ENCODE assay signal across 14 mouse cellular contexts in genomic region chr11:105731989-105732531, GRCm38 (mm10).
DNase-seq lines count a peak whose midpoint lies in the region; ATAC-seq lines count a peak whose summit lies in the region.
"Had no signal": no experiment of that assay in that cellular context is flagged by ENCODE, and none has a peak within 500 bp of the region (broad histone marks: within the 10 kb centered on the region; RNA-seq: fewer than 3 reads in every experiment).

No protein-coding gene starts in this region.

- H3K9ac ChIP-seq in forebrain, embryonic 13.5 days: 0 out of 2 replicates have a peak overlapping the region, but pooled peaks have one; percentile 38
- no peak overlapping the region for H3K9ac ChIP-seq in forebrain, embryonic 11.5 days (ENCODE audit: low read length)
- 0 out of 2 replicates have a peak overlapping the region, but pooled peaks have one; percentile 8 for H3K9ac ChIP-seq in hindbrain, embryonic 14.5 days
- H3K9ac ChIP-seq: heart, embryonic 15.5 days; stomach, embryonic 15.5 days had no signal

- peak overlapping the region; percentile 15 for H3K4me3 ChIP-seq in forebrain, embryonic 13.5 days
- H3K4me3 ChIP-seq in forebrain, embryonic 11.5 days (ENCODE audit: low read depth, low read length): no peak overlapping the region
- H3K4me3 ChIP-seq in hindbrain, embryonic 14.5 days (replicated peaks; ENCODE audit: low read length): peak overlapping the region; percentile 1
- H3K4me3 ChIP-seq: heart, embryonic 15.5 days; limb, embryonic 10.5 days; stomach, embryonic 15.5 days had no signal

- peak overlapping the region; percentile 68 for H3K27ac ChIP-seq in forebrain, embryonic 13.5 days
- H3K27ac ChIP-seq in forebrain, embryonic 11.5 days (ENCODE audit: low read depth, low read length): no peak overlapping the region
- peak overlapping the region; percentile 79 for H3K27ac ChIP-seq in hindbrain, embryonic 14.5 days
- H3K27ac ChIP-seq: heart, embryonic 15.5 days; limb, embryonic 10.5 days; stomach, embryonic 15.5 days had no signal

- no peak for ATAC-seq in forebrain, embryonic 13.5 days
- no peak for ATAC-seq in forebrain, embryonic 11.5 days (replicated peaks; ENCODE audit: low FRiP score)
- ATAC-seq in hindbrain, embryonic 14.5 days (ENCODE audit: low FRiP score): no peak
- ATAC-seq: Patski had no signal

- H3K9me3 ChIP-seq in forebrain, embryonic 13.5 days (replicated peaks): no peaks in the 10 kb centered on the region
- H3K9me3 ChIP-seq in forebrain, embryonic 11.5 days (ENCODE audit: control insufficient read depth, low read length): no peaks in the 10 kb centered on the region
- no peaks in the 10 kb centered on the region for H3K9me3 ChIP-seq in hindbrain, embryonic 14.5 days (ENCODE audit: control insufficient read depth, low read length)
- H3K9me3 ChIP-seq: heart, embryonic 15.5 days; limb, embryonic 10.5 days; stomach, embryonic 15.5 days had no signal

- peaks cover 8% of the 10 kb centered on the region for H3K4me1 ChIP-seq in forebrain, embryonic 13.5 days
- no peaks in the 10 kb centered on the region for H3K4me1 ChIP-seq in forebrain, embryonic 11.5 days (replicated peaks; ENCODE audit: control insufficient read depth, insufficient read depth, low read length)
- H3K4me1 ChIP-seq in hindbrain, embryonic 14.5 days (replicated peaks; ENCODE audit: control insufficient read depth, insufficient read depth, low read length): peaks cover 18% of the 10 kb centered on the region
- H3K4me1 ChIP-seq: limb, embryonic 10.5 days; stomach, embryonic 15.5 days had no signal

- peak overlapping the region; percentile 45 for H3K4me2 ChIP-seq in forebrain, embryonic 13.5 days
- no peak overlapping the region for H3K4me2 ChIP-seq in forebrain, embryonic 11.5 days (ENCODE audit: low read depth, low read length, severe bottlenecking)
- peak overlapping the region; percentile 37 for H3K4me2 ChIP-seq in hindbrain, embryonic 14.5 days (replicated peaks)
- H3K4me2 ChIP-seq: heart, embryonic 15.5 days; stomach, embryonic 15.5 days had no signal

- no peaks in the 10 kb centered on the region for H3K27me3 ChIP-seq in forebrain, embryonic 13.5 days
- H3K27me3 ChIP-seq in forebrain, embryonic 11.5 days (ENCODE audit: control insufficient read depth, insufficient read depth, low read length): no peaks in the 10 kb centered on the region
- no peaks in the 10 kb centered on the region for H3K27me3 ChIP-seq in hindbrain, embryonic 14.5 days (ENCODE audit: control insufficient read depth, insufficient read depth, low read length)
- H3K27me3 ChIP-seq: heart, embryonic 15.5 days; Patski; stomach, embryonic 15.5 days had no signal

- intact Hi-C loops in left cerebral cortex, postnatal 25 days (cut with DNase I): no loop called here
- intact Hi-C loops in left cerebral cortex, postnatal 4 days (cut with DNase I): no loop called here

- 54% methylated on average over 4 of the region's 4 CpGs for WGBS in forebrain, embryonic 13.5 days
- 82% methylated on average over 4 of the region's 4 CpGs for WGBS in forebrain, embryonic 11.5 days
- 36% methylated on average over 4 of the region's 4 CpGs for WGBS in hindbrain, embryonic 14.5 days

- H3K36me3 ChIP-seq in forebrain, embryonic 13.5 days (ENCODE audit: poor library complexity, severe bottlenecking): no peaks in the 10 kb centered on the region
- H3K36me3 ChIP-seq in forebrain, embryonic 11.5 days (ENCODE audit: control insufficient read depth, insufficient read depth, low read length): no peaks in the 10 kb centered on the region
- no peaks in the 10 kb centered on the region for H3K36me3 ChIP-seq in hindbrain, embryonic 14.5 days (replicated peaks; ENCODE audit: control insufficient read depth, insufficient read depth)
- H3K36me3 ChIP-seq: heart, embryonic 15.5 days; limb, embryonic 10.5 days; stomach, embryonic 15.5 days had no signal

- DNase-seq in forebrain, embryonic 11.5 days (ENCODE audit: low spot score): no peak
- peak; percentile 23 to 37 for DNase-seq in left cerebral cortex, postnatal 25 days (ENCODE audit: low spot score in 2 of 2)
- no peak for DNase-seq in left cerebral cortex, postnatal 4 days
- DNase-seq in hindbrain, embryonic 14.5 days (ENCODE audit: low spot score): peak; percentile 29
- DNase-seq in retina, postnatal 1 day: peak; percentile 2
- no peak for DNase-seq in c-Kit-positive CD71-positive TER-119-positive erythroid progenitor cells, embryonic 14.5 days (ENCODE audit: low spot score)
- DNase-seq in adrenal gland, adult 8-10 months: no peak
- DNase-seq: adrenal gland, postnatal 14 days; lung, adult 2 months had no signal

Comparison
In these comparisons a context has a peak if more than half of its experiments do, and no peak if none do; other contexts are left out.
1. DNase-seq: peak in left cerebral cortex, postnatal 25 days (2 of 2), hindbrain, embryonic 14.5 days (single experiment) and retina, postnatal 1 day (single experiment); none in forebrain, embryonic 11.5 days (single experiment), left cerebral cortex, postnatal 4 days (single experiment), c-Kit-positive CD71-positive TER-119-positive erythroid progenitor cells, embryonic 14.5 days (single experiment) and adrenal gland, adult 8-10 months (single experiment).